Mouse (Mus musculus): Measurements from ENCODE around the gene Mbd3.

Gene Mbd3

DNA sequence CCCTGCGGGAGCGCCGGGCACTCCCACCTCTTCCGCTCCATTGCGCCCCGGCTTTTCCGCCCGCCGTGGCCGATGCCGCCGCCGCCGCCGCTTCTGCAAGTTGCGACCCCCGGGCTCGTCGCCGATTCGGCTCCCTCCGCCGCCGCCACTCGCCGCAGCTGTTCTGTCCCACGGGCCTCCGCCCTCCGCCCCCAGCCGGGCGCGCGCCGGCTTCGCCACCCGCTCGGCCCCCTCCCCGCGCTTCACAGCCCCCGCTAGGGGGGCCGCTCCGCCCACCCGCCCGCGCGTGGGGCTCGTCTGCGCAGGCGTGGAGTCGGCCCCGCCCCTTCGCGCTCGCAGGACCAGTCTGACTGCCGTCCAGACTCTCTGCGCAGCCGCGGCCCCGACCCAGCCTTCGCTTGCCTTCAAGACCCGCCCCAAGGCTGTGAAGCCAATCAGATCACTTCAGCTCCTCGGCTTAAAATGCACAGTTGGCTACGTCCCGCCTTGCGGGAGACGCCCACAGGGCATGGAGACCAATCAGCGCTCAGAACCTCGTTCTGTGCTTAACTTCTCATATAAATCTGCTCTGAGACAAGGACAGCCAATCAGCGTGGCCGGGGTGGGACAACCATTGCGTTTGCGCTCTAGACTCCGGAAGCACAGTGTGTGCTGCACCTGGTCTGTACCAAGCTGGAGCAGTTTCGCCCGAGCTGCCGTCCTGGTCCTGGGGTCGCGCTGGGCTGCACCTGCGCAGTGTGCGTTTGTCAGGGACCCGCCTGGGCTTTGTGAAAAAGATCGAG, at the start of gene Mbd3:
TSS of gene Mbd3 (minus strand) at position 360 of the 782 bp plus-strand sequence.
- peak; percentile 100 for DNase-seq (ENCODE audit: low read depth)

GRCm38 (mm10) chr10:80445898-80446601, 46.7 kb upstream of the Mbd3 start:
- DNase-seq (ENCODE audit: low read depth), result peak; percentile 66

GRCm38 (mm10) chr10:80445052-80445451, 45.7 kb upstream of the Mbd3 start:
- no peak for DNase-seq (ENCODE audit: low read depth)

- DNase-seq (ENCODE audit: low read depth), result no peak
Measured at GRCm38 (mm10) chr10:80444339-80445045, 45.1 kb upstream of the Mbd3 start.

DNA sequence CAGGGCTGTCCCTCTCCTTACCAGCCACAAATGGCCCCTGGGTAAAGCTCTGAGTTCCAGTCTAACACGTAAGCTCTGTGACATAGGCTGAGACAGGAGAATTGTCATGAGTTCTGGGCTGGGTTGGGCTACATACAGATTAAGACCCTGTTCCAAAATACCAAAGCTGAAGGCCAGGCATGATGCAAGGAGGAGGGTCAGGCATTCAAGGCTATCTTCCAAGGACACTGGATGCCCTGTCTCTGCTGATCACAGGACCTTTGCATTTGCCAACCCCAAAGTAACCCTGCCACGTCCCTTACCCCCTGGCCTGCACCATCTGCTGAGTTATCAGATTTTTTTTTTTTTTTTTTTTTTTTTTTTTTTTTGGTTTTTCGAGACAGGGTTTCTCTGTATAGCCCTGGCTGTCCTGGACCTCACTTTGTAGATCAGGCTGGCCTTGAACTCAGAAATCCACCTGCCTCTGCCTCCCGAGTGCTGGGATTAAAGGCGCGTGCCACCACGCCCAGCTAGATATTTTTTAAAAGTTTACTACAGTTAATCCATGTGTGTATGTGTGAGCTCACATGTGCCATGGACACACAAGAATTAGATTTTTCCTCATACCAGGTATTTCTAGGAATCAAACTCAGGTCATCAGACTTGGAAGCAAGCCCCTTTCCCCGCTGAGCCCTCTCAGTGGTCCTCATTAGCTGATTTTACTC, 44.4 kb upstream of the Mbd3 start:
- DNase-seq (ENCODE audit: low read depth), result no peak

DNA sequence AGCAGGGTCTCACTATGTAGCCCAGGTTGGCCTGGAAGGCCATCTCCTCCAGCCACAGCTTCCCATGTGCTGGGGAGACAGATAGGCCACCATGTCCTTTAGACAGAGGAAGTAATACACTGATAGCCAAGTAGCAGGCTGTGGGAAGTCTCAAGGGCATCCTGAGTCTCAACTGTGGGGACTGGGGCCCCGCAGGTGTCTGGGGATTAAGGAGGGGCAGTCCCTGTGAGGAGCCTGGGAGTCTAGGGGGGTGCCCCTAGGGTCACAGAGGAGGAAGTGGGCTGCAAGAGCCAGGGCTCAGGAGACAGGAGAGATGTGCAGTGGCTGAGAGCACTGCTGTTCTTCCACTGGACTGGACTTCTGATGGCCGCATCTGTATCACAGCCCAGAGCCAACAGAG, 43.6 kb upstream of the Mbd3 start:
- DNase-seq (ENCODE audit: low read depth), result no peak

DNA sequence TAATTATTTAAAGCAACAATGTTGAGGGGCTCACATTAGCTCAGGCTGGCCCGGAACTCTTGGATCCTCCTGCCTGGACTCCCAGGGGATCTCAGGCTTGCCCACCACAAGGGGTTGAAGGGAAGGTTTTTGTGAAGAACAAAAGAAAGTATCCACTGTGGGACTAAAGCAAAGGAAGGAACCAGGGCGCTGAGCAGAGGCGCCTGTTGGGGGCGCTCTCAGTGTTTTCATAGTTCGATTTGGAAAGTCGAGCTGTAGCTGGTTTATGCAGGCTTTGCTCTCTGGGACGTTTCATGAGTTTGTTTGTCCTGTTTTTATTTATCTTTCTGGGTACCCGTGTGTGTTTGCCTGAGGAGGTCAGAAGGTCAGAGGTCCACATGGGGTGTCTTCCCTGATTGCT, 42.2 kb upstream of the Mbd3 start:
- no peak for DNase-seq (ENCODE audit: low read depth)

GRCm38 (mm10) chr10:80440031-80440430, 40.7 kb upstream of the Mbd3 start:
- DNase-seq (ENCODE audit: low read depth), result no peak

- no peak for DNase-seq (ENCODE audit: low read depth)
Measured at GRCm38 (mm10) chr10:80437973-80438372, 38.6 kb upstream of the Mbd3 start.

- no peak for DNase-seq (ENCODE audit: low read depth)
Measured at GRCm38 (mm10) chr10:80436276-80436675, 36.9 kb upstream of the Mbd3 start.

DNA sequence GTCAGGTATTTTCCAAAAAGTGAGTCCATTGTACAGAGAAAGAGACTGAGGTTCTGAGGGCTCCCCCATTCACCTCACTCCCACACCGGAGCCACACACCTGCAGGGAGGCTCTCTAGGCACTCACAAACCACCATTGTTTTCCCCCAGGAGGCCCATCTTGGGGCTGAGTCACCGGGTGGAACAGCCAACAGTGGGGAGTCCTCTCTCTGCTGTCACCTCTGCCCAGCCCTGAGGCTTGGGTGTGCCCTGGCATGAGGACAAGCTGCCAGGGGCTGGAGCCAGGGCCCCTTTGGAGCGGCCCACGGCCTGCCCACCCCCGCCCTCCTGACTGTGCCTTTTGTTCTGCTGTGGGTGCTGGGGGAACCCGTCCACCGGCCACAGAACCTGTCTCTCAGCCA, 36.4 kb upstream of the Mbd3 start:
- peak; percentile 27 for DNase-seq (ENCODE audit: low read depth)

- no peak for DNase-seq (ENCODE audit: low read depth)
Measured at GRCm38 (mm10) chr10:80434823-80435222, 35.5 kb upstream of the Mbd3 start.

GRCm38 (mm10) chr10:80434233-80434592, 34.9 kb upstream of the Mbd3 start:
- DNase-seq (ENCODE audit: low read depth), result no peak

DNA sequence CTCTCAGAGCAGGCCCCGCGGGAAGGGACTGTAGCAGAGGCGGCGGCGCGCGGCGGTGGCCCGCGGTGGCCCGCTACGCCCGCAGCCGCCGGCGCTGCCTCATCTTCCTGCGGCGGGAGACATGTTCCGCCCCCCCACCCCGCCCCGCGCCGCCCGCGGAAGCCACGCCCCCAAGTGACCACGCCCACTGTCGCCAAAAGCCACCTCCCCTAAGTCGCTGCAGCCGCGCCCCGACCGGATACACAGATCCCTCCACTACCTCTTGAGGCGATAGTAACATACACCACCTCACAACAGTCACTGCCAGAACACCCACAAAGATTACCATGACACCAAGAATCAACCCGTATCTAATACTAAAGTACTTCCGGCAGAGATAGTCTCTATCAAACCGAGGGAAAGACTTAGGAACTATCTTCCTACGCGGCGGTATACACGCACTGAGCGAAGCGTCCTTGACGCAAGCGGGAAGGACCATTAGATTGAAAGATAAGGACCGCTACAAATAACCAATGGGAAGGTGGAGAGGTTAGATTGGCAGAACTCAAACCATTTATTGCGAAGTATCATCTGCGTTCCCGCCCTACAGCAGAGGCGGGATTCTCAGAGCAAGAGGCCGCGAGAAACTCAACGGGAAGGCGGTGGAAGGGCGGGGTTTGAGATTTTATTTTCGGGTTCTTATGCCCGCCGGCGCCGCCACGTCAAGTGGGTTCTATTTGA, 34.3 kb upstream of the Mbd3 start, which contains the start of gene Tcf3:
TSS of gene Tcf3 (minus strand) at position 135 of the 720 bp plus-strand sequence.
- peak; percentile 100 for DNase-seq (ENCODE audit: low read depth)

- peak; percentile 39 for DNase-seq (ENCODE audit: low read depth)
Measured at GRCm38 (mm10) chr10:80432936-80433512, 33.7 kb upstream of the Mbd3 start.

GRCm38 (mm10) chr10:80432387-80432785, 33.0 kb upstream of the Mbd3 start:
- DNase-seq (ENCODE audit: low read depth), result no peak

GRCm38 (mm10) chr10:80431570-80432386, 32.4 kb upstream of the Mbd3 start:
- no peak for DNase-seq (ENCODE audit: low read depth)

DNA sequence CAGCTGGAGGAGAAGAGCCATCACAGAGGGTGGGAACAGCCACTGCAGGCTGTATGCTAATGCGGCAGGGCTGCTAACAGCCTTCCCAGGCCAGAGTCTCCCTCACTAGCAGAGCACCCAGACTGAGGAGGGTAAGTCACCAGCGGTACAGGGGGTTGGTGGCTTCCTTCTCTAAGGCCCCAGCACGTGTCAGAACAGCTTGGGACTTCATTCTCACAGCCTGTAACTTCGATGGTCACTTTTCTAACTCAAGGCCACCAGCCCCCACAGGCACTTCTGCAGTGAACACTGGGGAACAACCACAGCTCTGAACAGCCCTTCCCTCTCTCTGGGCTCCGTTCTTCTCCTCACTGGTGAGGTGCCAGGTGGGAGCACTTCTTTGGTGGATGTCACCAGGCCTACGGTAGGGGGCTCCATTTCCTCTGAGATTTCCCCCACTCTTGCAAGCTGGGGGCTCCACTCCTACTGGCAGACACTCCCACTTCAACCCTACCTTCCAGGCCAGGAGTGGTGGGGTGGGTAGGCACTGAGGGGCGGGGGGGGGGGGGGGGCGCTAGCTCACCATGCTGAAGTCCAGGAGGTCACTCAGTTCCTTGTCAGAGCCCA, 31.1 kb upstream of the Mbd3 start:
- no peak for DNase-seq (ENCODE audit: low read depth)

DNA sequence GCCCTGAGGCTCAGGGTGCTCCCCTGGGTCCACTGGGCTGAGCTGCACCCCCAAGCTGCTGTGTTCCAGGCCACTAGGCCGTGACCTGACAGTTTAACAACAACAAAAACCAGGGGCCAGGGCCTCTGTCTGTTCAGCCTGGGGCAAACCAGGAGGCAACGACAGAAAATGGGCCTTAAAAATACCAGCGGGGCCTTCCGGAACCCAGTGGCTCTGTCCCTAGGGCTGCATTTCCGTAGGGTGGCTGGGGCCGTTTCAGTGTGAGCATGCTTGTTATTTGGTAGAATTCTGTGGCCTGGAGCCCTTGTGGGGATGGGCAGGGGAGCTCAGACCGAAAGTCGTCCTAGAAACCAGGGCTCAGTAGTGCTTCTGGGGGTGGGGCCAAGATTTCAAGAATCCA, 30.4 kb upstream of the Mbd3 start:
- DNase-seq (ENCODE audit: low read depth), result no peak

GRCm38 (mm10) chr10:80425041-80425440, 25.7 kb upstream of the Mbd3 start:
- DNase-seq (ENCODE audit: low read depth), result no peak

Data from 416B (cell line).